Mouse (Mus musculus): ENCODE measurements around the gene Fbxw9. TPM values are rescaled to one million over a fixed set of nuclear protein-coding genes. Genes with fewer than 3 reads are reported as not detected.

The Fbxw9 gene
- total and polyA plus RNA-seq, 3 experiments: 7.3 to 21.9 (median 11.7) TPM

- Histone ChIP-seq H3K27me3 (replicated peaks) (no peaks in the 10 kb centered on the region), H3K27ac (ENCODE audit: insufficient read depth, low read depth) (no peak overlapping the region), H3K9me3 (replicated peaks; ENCODE audit: low read length) (no peaks in the 10 kb centered on the region), H3K4me1 (ENCODE audit: control insufficient read depth in 1 of 2, insufficient read depth in 2 of 2) (peaks cover 0 to 4% of the 10 kb centered on the region in 2 experiments; a peak in 1 of 4 replicates), H3K4me2 (ENCODE audit: insufficient read depth, low read depth, poor library complexity, severe bottlenecking) (no peak overlapping the region; the same call in 1 of the 2 replicates), H3K9ac (ENCODE audit: insufficient read depth, low read depth) (no peak overlapping the region), H3K4me3 (replicated peaks in 1 of 3; ENCODE audit: low read depth in 2 of 3, low read length in 2 of 3, poor library complexity in 1 of 3) (no peak overlapping the region), H3K36me3 (replicated peaks in 1 of 2; ENCODE audit: control insufficient read depth in 1 of 2, insufficient read depth in 1 of 2, low read length in 1 of 2) (peaks cover 41 to 54% of the 10 kb centered on the region in 2 experiments), H3K79me2 (replicated peaks; ENCODE audit: control insufficient read depth, extremely low read depth, insufficient read depth, poor library complexity, severe bottlenecking) (no peaks in the 10 kb centered on the region)
- TF ChIP-seq ZC3H11A (IDR thresholded peaks at IDR 0.05; ENCODE audit: low read depth, low read length) (no peak), ZKSCAN1 (IDR thresholded peaks at IDR 0.05; ENCODE audit: borderline replicate concordance, low read depth, low read length) (no peak), MXI1 (IDR thresholded peaks at IDR 0.05; ENCODE audit: low read depth, low read length) (no peak), POLR2A (IDR thresholded peaks at IDR 0.05; ENCODE audit: low read depth, low read length) (no peak), CHD1 (IDR thresholded peaks at IDR 0.05; ENCODE audit: low read depth, low read length) (no peak), GABPA (IDR thresholded peaks at IDR 0.05; ENCODE audit: insufficient replicate concordance, low read depth, low read length) (no peak), TBP (conservative IDR thresholded peaks at IDR 0.05; ENCODE audit: low read depth, low read length) (no peak), MYC (IDR thresholded peaks at IDR 0.05; ENCODE audit: low read depth, low read length) (no peak), NELFE (IDR thresholded peaks at IDR 0.05; ENCODE audit: low read depth, low read length) (no peak), CHD2 (IDR thresholded peaks at IDR 0.05; ENCODE audit: low read length) (no peak), MEF2A (IDR thresholded peaks at IDR 0.05; ENCODE audit: borderline replicate concordance, low read depth, low read length) (no peak), RAD21 (IDR thresholded peaks at IDR 0.05; ENCODE audit: low read depth, low read length) (no peak), ZNF384 (IDR thresholded peaks at IDR 0.05; ENCODE audit: low read depth, low read length) (no peak), USF2 (conservative IDR thresholded peaks at IDR 0.05; ENCODE audit: low read depth, low read length) (no peak), MAFK (IDR thresholded peaks at IDR 0.05; ENCODE audit: insufficient replicate concordance, low read length) (no peak)
- DNase-seq (ENCODE audit: extremely low read depth): no peak
- dilution Hi-C loops (cut with MboI; ENCODE audit: extremely low pct_ligation_motif_present, extremely low pct_unique_long_range_greater_than_20kb, low sequenced_read_pairs): no loop called here
- in situ Hi-C loops (cut with MboI; ENCODE audit: low pct_ligation_motif_present, low pct_unique_long_range_greater_than_20kb, low sequenced_read_pairs): no loop called here
Measured at GRCm38 (mm10) chr8:85016724-85017123, 43.1 kb upstream of the Fbxw9 start.

- no peak for TF ChIP-seq MAFK (IDR thresholded peaks at IDR 0.05; ENCODE audit: insufficient replicate concordance, low read length)
- TF ChIP-seq CHD1 (IDR thresholded peaks at IDR 0.05; ENCODE audit: low read depth, low read length): no peak
- TF ChIP-seq CHD2 (IDR thresholded peaks at IDR 0.05; ENCODE audit: low read length): no peak
- no peak for TF ChIP-seq GABPA (IDR thresholded peaks at IDR 0.05; ENCODE audit: insufficient replicate concordance, low read depth, low read length)
- no peak for TF ChIP-seq RAD21 (IDR thresholded peaks at IDR 0.05; ENCODE audit: low read depth, low read length)
- no peaks in the 10 kb centered on the region for H3K27me3 ChIP-seq (replicated peaks)
- dilution Hi-C loops (cut with MboI; ENCODE audit: extremely low pct_ligation_motif_present, extremely low pct_unique_long_range_greater_than_20kb, low sequenced_read_pairs) (no loop called here), in situ Hi-C loops (cut with MboI; ENCODE audit: low pct_ligation_motif_present, low pct_unique_long_range_greater_than_20kb, low sequenced_read_pairs) (no loop called here)
- no peaks in the 10 kb centered on the region for H3K9me3 ChIP-seq (replicated peaks; ENCODE audit: low read length)
- DNase-seq (ENCODE audit: extremely low read depth): no peak
- H3K4me1 ChIP-seq (ENCODE audit: control insufficient read depth in 1 of 2, insufficient read depth in 2 of 2): peaks cover 0 to 8% of the 10 kb centered on the region in 2 experiments; a peak in 2 of 4 replicates
- H3K79me2 ChIP-seq (replicated peaks; ENCODE audit: control insufficient read depth, extremely low read depth, insufficient read depth, poor library complexity, severe bottlenecking): peaks cover under 1% of the 10 kb centered on the region
- H3K36me3 ChIP-seq (replicated peaks in 1 of 2; ENCODE audit: control insufficient read depth in 1 of 2, insufficient read depth in 1 of 2, low read length in 1 of 2): peaks cover 46 to 59% of the 10 kb centered on the region in 2 experiments
- H3K4me3 ChIP-seq (replicated peaks in 1 of 3; ENCODE audit: low read depth in 2 of 3, low read length in 2 of 3, poor library complexity in 1 of 3): no peak overlapping the region
- H3K27ac ChIP-seq (ENCODE audit: insufficient read depth, low read depth): no peak overlapping the region
- no peak overlapping the region for H3K9ac ChIP-seq (ENCODE audit: insufficient read depth, low read depth)
- H3K4me2 ChIP-seq (ENCODE audit: insufficient read depth, low read depth, poor library complexity, severe bottlenecking): no peak overlapping the region
Measured at GRCm38 (mm10) chr8:85017209-85017608, 42.6 kb upstream of the Fbxw9 start.

All from CH12.LX (cell line).